Mouse (Mus musculus): ENCODE results near the gene Carhsp1. TPM values are rescaled to one million over a fixed set of nuclear protein-coding genes. Genes with fewer than 3 reads are reported as not detected.

Gene Carhsp1
- 27.9 and 38.2 TPM in 2 replicates for polyA plus RNA-seq (2021; fragmentation: Nextera tagmentation)
- long read RNA-seq, experiment 1, transcript Carhsp1-201 (4 exons, 2,858 nt), result major isoform, 476 of 531 reads
- long read RNA-seq, experiment 1, partial matches to known transcripts, result 16 of 531 reads
- long read RNA-seq, experiment 1, other reads (novel, unspliced or antisense), result 39 of 531 reads
- long read RNA-seq, experiment 2, transcript Carhsp1-201 (4 exons, 2,858 nt), result major isoform, 60 of 73 reads
- long read RNA-seq, experiment 2, partial matches to known transcripts, result 5 of 73 reads
- long read RNA-seq, experiment 2, other reads (novel, unspliced or antisense), result 8 of 73 reads

GRCm38 (mm10) chr16:8671551-8672349 lies at the start of gene Carhsp1:
Gene Carhsp1 (minus strand): TSS chr16:8672155.

GRCm38 (mm10) chr16:8680470-8680869 lies 8.5 kb upstream of the Carhsp1 start, which contains the start of gene Gm5767:
Gene Gm5767 (plus strand): TSS chr16:8680770.

GRCm38 (mm10) chr16:8637217-8638051 lies 34.5 kb downstream of the Carhsp1 start, which contains the start of the genes Pmm2 and Tmem186:
Gene Pmm2 (plus strand): TSS chr16:8637674.
Gene Tmem186 (minus strand): TSS chr16:8637712.

Other genes with a start within 250 kb of the Carhsp1 start
- 1.4 and 1.6 TPM in 2 replicates for gene Tmem114, start 247.0 kb downstream of the Carhsp1 start, polyA plus RNA-seq (2021; fragmentation: Nextera tagmentation)
- gene Mettl22, start 201.4 kb downstream of the Carhsp1 start, polyA plus RNA-seq (2021; fragmentation: Nextera tagmentation), result 34.4 and 53.1 TPM in 2 replicates
- 80.8 and 111 TPM in 2 replicates for gene Abat, start 158.7 kb downstream of the Carhsp1 start, polyA plus RNA-seq (2021; fragmentation: Nextera tagmentation)
- 9.7 and 12.7 TPM in 2 replicates for gene Pmm2, start 34.5 kb downstream of the Carhsp1 start, polyA plus RNA-seq (2021; fragmentation: Nextera tagmentation)
- 4.7 and 7.5 TPM in 2 replicates for gene Tmem186, start 34.4 kb downstream of the Carhsp1 start, polyA plus RNA-seq (2021; fragmentation: Nextera tagmentation)
- not detected in 2 replicates for gene Gm5767, start 8.6 kb upstream of the Carhsp1 start, polyA plus RNA-seq (2021; fragmentation: Nextera tagmentation)
- gene Usp7, start 120.2 kb upstream of the Carhsp1 start, polyA plus RNA-seq (2021; fragmentation: Nextera tagmentation), result 8.9 and 10.7 TPM in 2 replicates
- 8.8 and 15.3 TPM in 2 replicates for gene 1810013L24Rik, start 157.9 kb upstream of the Carhsp1 start, polyA plus RNA-seq (2021; fragmentation: Nextera tagmentation)